Mouse (Mus musculus): ENCODE results near the gene Tdrd1. TPM values are rescaled to one million over a fixed set of nuclear protein-coding genes. Genes with fewer than 3 reads are reported as not detected.

Tdrd1 gene
- total RNA-seq, 2 experiments from 2014 or later, result 0.14 TPM

DNA sequence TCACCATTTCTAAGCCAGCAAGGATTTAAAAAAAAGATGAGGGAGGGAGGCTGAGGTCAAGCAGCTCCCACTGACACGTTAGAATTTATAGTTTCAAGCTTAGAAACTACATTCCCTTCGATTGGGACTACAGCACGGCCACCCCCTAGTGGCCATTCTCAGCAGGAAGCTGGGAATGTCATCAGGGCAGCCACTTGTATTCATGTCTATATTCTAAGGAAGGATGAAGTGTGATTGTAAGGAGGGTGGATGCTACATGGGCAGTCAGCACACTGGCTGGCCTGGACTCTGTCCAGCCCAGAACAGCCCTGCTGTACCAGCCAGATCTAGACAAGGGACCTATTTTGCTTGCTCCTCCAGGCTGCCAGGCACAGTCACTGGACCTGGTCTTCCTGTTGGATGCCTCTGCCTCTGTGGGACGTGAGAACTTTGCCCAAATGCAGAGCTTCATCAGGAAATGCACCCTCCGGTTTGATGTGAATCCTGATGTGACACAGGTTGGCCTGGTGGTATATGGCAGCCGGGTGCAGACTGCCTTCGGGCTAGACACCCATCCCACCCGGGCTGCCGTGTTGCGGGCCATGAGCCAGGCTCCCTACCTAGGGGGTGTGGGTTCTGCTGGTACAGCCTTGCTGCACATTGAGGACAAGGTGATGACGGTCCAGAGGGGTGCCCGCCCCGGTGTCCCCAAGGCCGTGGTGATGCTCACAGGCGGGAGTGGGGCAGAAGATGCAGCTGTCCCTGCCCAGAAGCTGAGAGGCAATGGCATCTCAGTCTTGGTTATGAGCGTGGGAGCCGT lies 82.7 kb downstream of the Tdrd1 start:
- DNase-seq (ENCODE audit: low spot score in 2 of 2), result no peak

DNA sequence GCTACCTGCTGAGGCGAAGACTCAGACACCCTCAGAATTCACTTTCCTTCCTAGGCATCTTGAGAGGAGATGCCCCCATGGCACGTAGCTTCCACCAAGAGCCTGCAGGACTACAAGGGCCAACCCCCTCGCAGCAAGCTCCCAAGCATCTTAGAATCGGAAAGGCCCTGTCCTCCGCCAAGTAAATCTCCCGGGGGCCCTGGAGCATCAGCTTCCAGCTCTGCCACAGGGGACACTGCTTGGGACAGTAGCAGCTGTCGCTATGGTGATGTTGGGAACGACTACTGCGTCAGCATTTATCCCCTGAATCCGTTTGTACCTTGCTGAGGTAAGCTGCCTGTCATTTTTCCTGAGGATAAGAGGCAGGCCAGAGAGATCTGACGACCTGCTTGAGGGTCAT lies 84.6 kb downstream of the Tdrd1 start:
- DNase-seq (ENCODE audit: low spot score in 2 of 2), result no peak

DNA sequence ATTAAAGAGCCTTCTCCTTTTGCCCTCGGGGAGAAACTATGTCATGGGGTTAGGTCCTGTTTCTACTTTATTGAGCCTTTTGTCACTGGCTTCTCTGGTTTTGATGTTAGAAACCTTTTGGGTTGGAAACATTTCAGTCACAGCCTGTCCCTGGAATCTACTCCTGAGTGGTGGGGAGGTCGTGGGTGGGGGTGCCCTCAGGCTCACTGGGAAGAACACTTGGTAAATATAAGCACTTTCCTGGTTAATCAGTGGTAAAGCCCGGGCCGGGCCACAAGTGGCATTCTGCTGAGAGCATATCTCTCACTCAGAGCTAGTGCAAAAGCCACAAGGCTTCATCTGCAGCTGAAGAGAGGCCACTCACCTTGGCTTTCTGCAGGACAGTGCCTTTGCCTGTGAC lies 87.8 kb downstream of the Tdrd1 start:
- no peak for DNase-seq (ENCODE audit: low spot score in 2 of 2)

DNA sequence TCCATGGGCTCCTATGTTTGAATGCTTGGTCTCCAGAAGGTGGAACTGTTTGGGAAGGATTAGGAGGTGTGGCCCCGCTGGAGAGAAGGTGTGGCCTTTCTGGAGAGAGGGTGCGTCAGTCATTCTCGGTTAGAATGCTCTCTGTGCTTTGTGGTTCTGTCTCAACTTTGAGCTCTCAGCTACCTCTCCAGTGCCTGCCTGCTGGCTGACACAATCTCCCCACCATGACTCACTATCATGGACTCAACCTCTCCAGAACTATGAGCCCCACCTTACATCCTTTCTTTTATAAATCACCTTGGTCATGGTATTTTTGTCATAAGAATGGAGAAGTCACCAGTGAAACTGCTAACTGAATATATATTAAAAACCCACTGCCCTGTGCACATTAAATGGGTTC lies 88.6 kb downstream of the Tdrd1 start:
- no peak for DNase-seq (ENCODE audit: low spot score in 2 of 2)

- DNase-seq (ENCODE audit: low spot score in 2 of 2), result no peak
These were observed 89.1 kb downstream of the Tdrd1 start for GRCm38 (mm10) chr19:56915084-56915483.

Other genes starting within 250 kb of the Tdrd1 start
- 1 to 10 TPM; 2.8 to 2.9 TPM for gene Adrb1, start 104.0 kb upstream of the Tdrd1 start, total RNA-seq (2021)
- 10 to 100 TPM; 21.2 to 27.3 TPM for gene Ccdc186, start 4.0 kb upstream of the Tdrd1 start, total RNA-seq (2021)
- gene Vwa2, start 48.0 kb downstream of the Tdrd1 start, total RNA-seq (2021), result 1 to 10 TPM in 1 of 2 experiments, under 1 TPM in 1; 0.08 to 4.5 TPM
- gene Afap1l2, start 182.0 kb downstream of the Tdrd1 start, total RNA-seq (2021), result 10 to 100 TPM; 20.5 to 20.6 TPM

Data from adrenal gland, postnatal 4 days (tissue).